Comparison of ENCODE assay signal across 32 mouse cellular contexts in the genomic region with DNA sequence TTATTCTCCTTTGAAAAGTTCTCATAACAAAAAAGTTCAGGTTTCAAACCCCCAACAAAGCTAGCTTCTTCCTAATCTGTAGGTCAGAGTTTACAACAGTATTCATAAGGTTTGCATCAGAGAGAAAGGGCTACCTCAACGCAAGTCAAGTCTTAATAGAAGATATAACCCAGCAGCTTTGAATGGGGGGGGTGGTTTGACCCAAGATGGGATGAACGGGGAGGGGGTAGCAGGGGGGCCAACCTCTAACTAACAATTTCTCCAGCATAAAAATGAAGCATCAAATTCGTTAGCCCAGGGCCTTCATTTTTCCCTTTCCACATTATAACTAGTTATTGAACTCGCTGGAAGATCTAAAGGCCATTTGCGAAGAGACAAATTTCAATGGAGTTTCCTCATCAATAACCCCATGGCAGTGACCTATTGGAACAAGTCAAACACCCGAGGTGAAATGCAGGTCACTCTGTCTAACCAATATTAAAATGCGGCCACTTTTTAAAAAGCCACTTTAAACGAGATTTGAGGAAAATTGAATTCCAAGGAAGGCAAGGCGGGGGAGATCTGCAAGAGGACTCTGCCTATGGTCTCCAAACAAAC. TPM values are rescaled to one million over a fixed set of nuclear protein-coding genes. Genes with fewer than 3 reads are reported as not detected.
DNase-seq lines count a peak whose midpoint lies in the region; ATAC-seq lines count a peak whose summit lies in the region.
"Had no signal": no experiment of that assay in that cellular context is flagged by ENCODE, and none has a peak within 500 bp of the region (broad histone marks: within the 10 kb centered on the region; RNA-seq: fewer than 3 reads in every experiment).

No protein-coding gene starts in this region.

- no peak for ATAC-seq in midbrain, embryonic 11.5 days (ENCODE audit: low FRiP score)
- no peak for ATAC-seq in midbrain, embryonic 15.5 days (replicated peaks)
- no peak for ATAC-seq in neural tube, embryonic 15.5 days (ENCODE audit: low FRiP score)
- ATAC-seq: forebrain, embryonic 15.5 days; inflammation-experienced regulatory T-cells, adult 6 months had no signal

- no peaks in the 10 kb centered on the region for H3K4me1 ChIP-seq in midbrain, embryonic 11.5 days (ENCODE audit: control insufficient read depth, insufficient read depth, low read length)
- H3K4me1 ChIP-seq in midbrain, embryonic 15.5 days, result no peaks in the 10 kb centered on the region
- peaks cover under 1% of the 10 kb centered on the region; the same call in 1 of the 2 replicates for H3K4me1 ChIP-seq in embryonic facial prominence, embryonic 10.5 days
- peaks cover 76% of the 10 kb centered on the region for H3K4me1 ChIP-seq in neural tube, embryonic 15.5 days
- H3K4me1 ChIP-seq: forebrain, embryonic 15.5 days; liver, embryonic 13.5 days had no signal

- WGBS in midbrain, embryonic 11.5 days, result 7% methylated on average over 9 of the region's 9 CpGs
- WGBS in midbrain, embryonic 15.5 days, result 9% methylated on average over 9 of the region's 9 CpGs
- WGBS in embryonic facial prominence, embryonic 10.5 days, result 8% methylated on average over 9 of the region's 9 CpGs
- WGBS in neural tube, embryonic 15.5 days, result 40% methylated on average over 9 of the region's 9 CpGs

- intact Hi-C loops in left cerebral cortex, postnatal 14 days (cut with DNase I), result loop anchor here (5.0 kb wide), 1 partner anchor 33 kb away; no protein-coding TSS in a partner anchor

- no peaks in the 10 kb centered on the region for H3K9me3 ChIP-seq in midbrain, embryonic 11.5 days (ENCODE audit: control insufficient read depth, low read length)
- H3K9me3 ChIP-seq in midbrain, embryonic 15.5 days, result no peaks in the 10 kb centered on the region
- no peaks in the 10 kb centered on the region for H3K9me3 ChIP-seq in embryonic facial prominence, embryonic 10.5 days
- no peaks in the 10 kb centered on the region for H3K9me3 ChIP-seq in neural tube, embryonic 15.5 days (replicated peaks)
- H3K9me3 ChIP-seq: forebrain, embryonic 15.5 days; kidney, embryonic 15.5 days; limb, embryonic 10.5 days; limb, embryonic 15.5 days; liver, embryonic 13.5 days had no signal

- no peak overlapping the region for H3K9ac ChIP-seq in midbrain, embryonic 11.5 days (ENCODE audit: low read length)
- H3K9ac ChIP-seq in midbrain, embryonic 15.5 days, result no peak overlapping the region
- no peak overlapping the region for H3K9ac ChIP-seq in neural tube, embryonic 15.5 days (replicated peaks)
- H3K9ac ChIP-seq: forebrain, embryonic 15.5 days; kidney, embryonic 15.5 days; limb, embryonic 15.5 days; liver, embryonic 13.5 days had no signal

- H3K27me3 ChIP-seq in midbrain, embryonic 11.5 days (ENCODE audit: control insufficient read depth, insufficient read depth, low read length), result peaks cover 98% of the 10 kb centered on the region
- peaks cover 97% of the 10 kb centered on the region for H3K27me3 ChIP-seq in midbrain, embryonic 15.5 days (replicated peaks)
- peaks cover 100% of the 10 kb centered on the region for H3K27me3 ChIP-seq in embryonic facial prominence, embryonic 10.5 days (replicated peaks; ENCODE audit: low read depth, poor library complexity, severe bottlenecking)
- H3K27me3 ChIP-seq in neural tube, embryonic 15.5 days (replicated peaks), result no peaks in the 10 kb centered on the region

- no peak overlapping the region for H3K4me3 ChIP-seq in midbrain, embryonic 11.5 days (ENCODE audit: low read depth, low read length)
- H3K4me3 ChIP-seq in midbrain, embryonic 15.5 days, result no peak overlapping the region
- no peak overlapping the region for H3K4me3 ChIP-seq in embryonic facial prominence, embryonic 10.5 days
- no peak overlapping the region for H3K4me3 ChIP-seq in neural tube, embryonic 15.5 days (replicated peaks)
- H3K4me3 ChIP-seq: forebrain, embryonic 15.5 days; kidney, embryonic 15.5 days; layer of hippocampus, adult 2 months; limb, embryonic 10.5 days; limb, embryonic 15.5 days; liver, embryonic 13.5 days had no signal

- no peak overlapping the region for H3K27ac ChIP-seq in midbrain, embryonic 11.5 days (ENCODE audit: low read depth, low read length)
- H3K27ac ChIP-seq in midbrain, embryonic 15.5 days, result no peak overlapping the region
- no peak overlapping the region for H3K27ac ChIP-seq in embryonic facial prominence, embryonic 10.5 days (replicated peaks)
- H3K27ac ChIP-seq in neural tube, embryonic 15.5 days (replicated peaks), result peak overlapping the region; percentile 74; the same call in 1 of the 2 replicates
- H3K27ac ChIP-seq: forebrain, embryonic 15.5 days; kidney, embryonic 15.5 days; layer of hippocampus, adult 2 months; limb, embryonic 15.5 days; liver, embryonic 13.5 days had no signal

- no peak overlapping the region for H3K4me2 ChIP-seq in midbrain, embryonic 11.5 days
- no peak overlapping the region for H3K4me2 ChIP-seq in midbrain, embryonic 15.5 days
- H3K4me2 ChIP-seq in neural tube, embryonic 15.5 days, result no peak overlapping the region
- H3K4me2 ChIP-seq: forebrain, embryonic 15.5 days; heart, embryonic 11.5 days; kidney, embryonic 15.5 days; limb, embryonic 15.5 days; liver, embryonic 13.5 days had no signal

- H3K36me3 ChIP-seq in midbrain, embryonic 11.5 days (ENCODE audit: control insufficient read depth, insufficient read depth, low read length), result no peaks in the 10 kb centered on the region
- no peaks in the 10 kb centered on the region for H3K36me3 ChIP-seq in midbrain, embryonic 15.5 days (replicated peaks)
- no peaks in the 10 kb centered on the region for H3K36me3 ChIP-seq in embryonic facial prominence, embryonic 10.5 days (replicated peaks)
- H3K36me3 ChIP-seq in neural tube, embryonic 15.5 days, result no peaks in the 10 kb centered on the region
- H3K36me3 ChIP-seq: forebrain, embryonic 15.5 days; kidney, embryonic 15.5 days; limb, embryonic 10.5 days; limb, embryonic 15.5 days; liver, embryonic 13.5 days had no signal

- DNase-seq in midbrain, embryonic 11.5 days (ENCODE audit: low spot score, missing footprints), result peak; percentile 92
- DNase-seq in embryonic facial prominence, embryonic 10.5 days (ENCODE audit: low spot score), result peak; percentile 17
- DNase-seq in neural tube, embryonic 10.5 days (ENCODE audit: extremely low spot score, low spot score), result peak; percentile 52
- DNase-seq in urinary bladder, postnatal 10 days (ENCODE audit: low spot score), result no peak
- no peak for DNase-seq in left cerebral cortex, postnatal 14 days (ENCODE audit: low spot score in 2 of 2)
- DNase-seq in thymus, postnatal 4 days, result no peak
- DNase-seq: adrenal gland, postnatal 25 days; B cell, adult 2 months; cerebellum, adult 18-20 months; cerebellum, postnatal 36 days; gastrocnemius, postnatal 25 days; heart, adult 18-20 months; heart, postnatal 36 days; kidney, adult 11 months; kidney, postnatal 25 days; liver, embryonic 13.5 days; lung, adult 18-20 months; lung, postnatal 10 days had no signal

RNA-seq across cellular contexts. Expression of gene Hoxc4, which starts 10.3 kb away (rescaled TPM):
- not detected in 2 replicates for polyA plus RNA-seq in midbrain, embryonic 11.5 days (2014; fragmentation: Nextera tagmentation; extraction: Ambion mirVana)
- polyA plus RNA-seq in midbrain, embryonic 15.5 days (2015; fragmentation: Nextera tagmentation; extraction: Ambion mirVana), result 0.08 TPM in 1 of 2 replicates, not detected in the other
- 0.11 and 0.16 TPM in 2 replicates for polyA plus RNA-seq in embryonic facial prominence, embryonic 10.5 days (2016; fragmentation: Nextera tagmentation; extraction: Ambion mirVana)
- 26.7 and 48.6 TPM in 2 replicates for polyA plus RNA-seq in neural tube, embryonic 15.5 days (2015; fragmentation: Nextera tagmentation; extraction: Ambion mirVana)
- not detected for total RNA-seq in left cerebral cortex, postnatal 14 days (2021)
- total RNA-seq: heart, postnatal 36 days; layer of hippocampus, adult 2 months; layer of hippocampus, postnatal 25 days had no signal
- polyA plus RNA-seq: forebrain, embryonic 15.5 days; frontal cortex, adult 2 months; inflammation-experienced regulatory T-cells, adult 6 months had no signal

RNA-seq across cellular contexts. Expression of gene Hoxc6, which starts 31.0 kb away (rescaled TPM):
- polyA plus RNA-seq in midbrain, embryonic 11.5 days (2014; fragmentation: Nextera tagmentation; extraction: Ambion mirVana), result not detected in 2 replicates
- not detected in 2 replicates for polyA plus RNA-seq in midbrain, embryonic 15.5 days (2015; fragmentation: Nextera tagmentation; extraction: Ambion mirVana)
- polyA plus RNA-seq in embryonic facial prominence, embryonic 10.5 days (2016; fragmentation: Nextera tagmentation; extraction: Ambion mirVana), result not detected in 2 replicates
- 23.4 and 35.1 TPM in 2 replicates for polyA plus RNA-seq in neural tube, embryonic 15.5 days (2015; fragmentation: Nextera tagmentation; extraction: Ambion mirVana)
- total RNA-seq in left cerebral cortex, postnatal 14 days (2021), result not detected
- total RNA-seq: layer of hippocampus, adult 2 months; layer of hippocampus, postnatal 25 days had no signal
- polyA plus RNA-seq: forebrain, embryonic 15.5 days; frontal cortex, adult 2 months; inflammation-experienced regulatory T-cells, adult 6 months; thymus, postnatal 0 days had no signal

RNA-seq across cellular contexts. Expression of gene Hoxc8, which starts 38.6 kb away (rescaled TPM):
- not detected in 2 replicates for polyA plus RNA-seq in midbrain, embryonic 11.5 days (2014; fragmentation: Nextera tagmentation; extraction: Ambion mirVana)
- not detected in 2 replicates for polyA plus RNA-seq in midbrain, embryonic 15.5 days (2015; fragmentation: Nextera tagmentation; extraction: Ambion mirVana)
- polyA plus RNA-seq in embryonic facial prominence, embryonic 10.5 days (2016; fragmentation: Nextera tagmentation; extraction: Ambion mirVana), result not detected in 2 replicates
- polyA plus RNA-seq in neural tube, embryonic 15.5 days (2015; fragmentation: Nextera tagmentation; extraction: Ambion mirVana), result 56.5 and 108 TPM in 2 replicates
- total RNA-seq in left cerebral cortex, postnatal 14 days (2021), result not detected
- total RNA-seq: heart, adult 18-20 months; heart, postnatal 36 days; layer of hippocampus, adult 2 months; layer of hippocampus, postnatal 25 days had no signal
- polyA plus RNA-seq: embryonic facial prominence, embryonic 11.5 days; forebrain, embryonic 15.5 days; frontal cortex, adult 2 months; heart, embryonic 16.5 days; thymus, postnatal 0 days had no signal

RNA-seq across cellular contexts. Expression of gene Hoxc9, which starts 52.8 kb away (rescaled TPM):
- polyA plus RNA-seq in midbrain, embryonic 11.5 days (2014; fragmentation: Nextera tagmentation; extraction: Ambion mirVana), result not detected in 2 replicates
- polyA plus RNA-seq in midbrain, embryonic 15.5 days (2015; fragmentation: Nextera tagmentation; extraction: Ambion mirVana), result not detected in 2 replicates
- polyA plus RNA-seq in embryonic facial prominence, embryonic 10.5 days (2016; fragmentation: Nextera tagmentation; extraction: Ambion mirVana), result not detected in 2 replicates
- polyA plus RNA-seq in neural tube, embryonic 15.5 days (2015; fragmentation: Nextera tagmentation; extraction: Ambion mirVana), result 19.7 and 30.9 TPM in 2 replicates
- total RNA-seq in left cerebral cortex, postnatal 14 days (2021), result not detected
- total RNA-seq: heart, adult 18-20 months; heart, postnatal 36 days; layer of hippocampus, adult 2 months; layer of hippocampus, postnatal 25 days had no signal
- polyA plus RNA-seq: embryonic facial prominence, embryonic 11.5 days; forebrain, embryonic 15.5 days; frontal cortex, adult 2 months; heart, embryonic 11.5 days; heart, embryonic 16.5 days; inflammation-experienced regulatory T-cells, adult 6 months; liver, embryonic 13.5 days; thymus, postnatal 0 days had no signal

Comparison
In these comparisons a context has a peak if more than half of its experiments do, and no peak if none do; other contexts are left out.
1. DNase-seq: peak in midbrain, embryonic 11.5 days (single experiment), embryonic facial prominence, embryonic 10.5 days (single experiment) and neural tube, embryonic 10.5 days (single experiment); none in urinary bladder, postnatal 10 days (single experiment), left cerebral cortex, postnatal 14 days (0 of 2) and thymus, postnatal 4 days (single experiment).
2. RNA of gene Hoxc4, which starts 10.3 kb away (polyA plus RNA-seq): 26.7 to 48.6 TPM in neural tube, embryonic 15.5 days; 0.11 to 0.16 TPM in embryonic facial prominence, embryonic 10.5 days, not detected in midbrain, embryonic 11.5 days and 0.08 TPM in midbrain, embryonic 15.5 days; every median in the first group is over 10 times any median in the second.
3. RNA of gene Hoxc6, which starts 31.0 kb away (polyA plus RNA-seq): 23.4 to 35.1 TPM in neural tube, embryonic 15.5 days; not detected in midbrain, embryonic 15.5 days, not detected in midbrain, embryonic 11.5 days and not detected in embryonic facial prominence, embryonic 10.5 days; every median in the first group is over 10 times any median in the second.
4. RNA of gene Hoxc8, which starts 38.6 kb away (polyA plus RNA-seq): 56.5 to 108 TPM in neural tube, embryonic 15.5 days; not detected in midbrain, embryonic 11.5 days, not detected in midbrain, embryonic 15.5 days and not detected in embryonic facial prominence, embryonic 10.5 days; every median in the first group is over 10 times any median in the second.